Comparison of ENCODE assay signal across 7 mouse cellular contexts in the genomic region with DNA sequence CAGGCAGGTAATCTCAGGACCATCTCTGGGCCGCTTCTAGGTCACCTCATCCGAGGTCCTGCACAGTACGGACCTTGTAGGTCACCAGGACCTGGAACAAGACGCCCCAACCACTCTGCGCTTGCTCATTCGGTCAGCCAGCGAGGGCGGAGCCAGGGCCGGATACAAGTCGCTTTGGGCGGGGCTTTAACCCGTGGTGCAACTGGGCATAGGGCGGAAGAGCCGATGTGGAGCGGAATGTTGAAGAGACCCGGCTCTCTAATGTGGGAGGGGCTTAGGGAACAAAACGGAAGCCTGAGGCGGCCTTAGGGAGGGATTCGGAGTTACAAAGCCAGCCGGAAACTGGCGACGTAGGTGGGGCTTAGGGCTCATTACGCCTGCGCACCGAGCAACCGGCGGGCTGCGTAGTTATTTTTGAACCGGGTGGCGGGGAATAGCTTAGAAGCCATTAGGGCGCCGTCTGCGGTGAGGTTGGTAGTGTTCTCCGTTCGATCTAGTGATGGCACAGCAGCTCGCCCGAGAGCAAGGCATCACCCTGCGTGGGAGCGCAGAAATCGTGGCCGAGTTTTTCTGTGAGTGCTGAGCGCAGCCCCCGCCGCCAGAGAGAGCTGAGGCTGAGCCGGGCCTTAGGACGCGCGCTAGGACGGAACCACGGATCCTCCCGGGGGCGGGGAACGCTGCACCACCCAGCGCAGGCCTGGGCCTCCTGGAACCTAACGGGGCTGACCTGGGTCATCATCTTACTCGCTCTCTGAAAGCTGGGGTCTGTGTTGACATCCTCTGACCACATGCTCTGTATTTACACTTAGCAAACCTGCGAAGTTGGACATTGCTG. TPM values are rescaled to one million over a fixed set of nuclear protein-coding genes. Genes with fewer than 3 reads are reported as not detected.
A peak's percentile ranks its signal among the peaks of the same experiment; 100 is the strongest.
DNase-seq lines count a peak whose midpoint lies in the region; ATAC-seq lines count a peak whose summit lies in the region.

A gene (plus strand): TSS at position 363 of the 835 bp plus-strand sequence.

- peak within 1 kb of the TSS; percentile 81 for H3K9ac ChIP-seq in embryonic facial prominence, embryonic 11.5 days (replicated peaks; ENCODE audit: low read length)
- peak within 1 kb of the TSS; percentile 73 for H3K9ac ChIP-seq in midbrain, embryonic 13.5 days (replicated peaks)

- H3K4me2 ChIP-seq in embryonic facial prominence, embryonic 11.5 days (ENCODE audit: low read depth, low read length), result peak within 1 kb of the TSS; percentile 62
- H3K4me2 ChIP-seq in midbrain, embryonic 13.5 days (replicated peaks), result peak within 1 kb of the TSS; percentile 72

- H3K27me3 ChIP-seq in embryonic facial prominence, embryonic 11.5 days (ENCODE audit: control insufficient read depth, insufficient read depth, low read length), result no peaks in the 10 kb centered on the region
- no peaks in the 10 kb centered on the region for H3K27me3 ChIP-seq in limb, embryonic 10.5 days (ENCODE audit: low read depth, poor library complexity, severe bottlenecking)
- H3K27me3 ChIP-seq in midbrain, embryonic 13.5 days, result no peaks in the 10 kb centered on the region

- H3K36me3 ChIP-seq in embryonic facial prominence, embryonic 11.5 days (replicated peaks; ENCODE audit: control insufficient read depth, insufficient read depth, low read depth, low read length), result no peaks in the 10 kb centered on the region; the same call in 1 of the 2 replicates
- peaks cover 30% of the 10 kb centered on the region for H3K36me3 ChIP-seq in limb, embryonic 10.5 days
- H3K36me3 ChIP-seq in midbrain, embryonic 13.5 days, result peaks cover 6% of the 10 kb centered on the region; the same call in 1 of the 2 replicates

- no peaks in the 10 kb centered on the region for H3K9me3 ChIP-seq in embryonic facial prominence, embryonic 11.5 days (replicated peaks; ENCODE audit: control insufficient read depth, low read length)
- H3K9me3 ChIP-seq in limb, embryonic 10.5 days (replicated peaks), result no peaks in the 10 kb centered on the region
- H3K9me3 ChIP-seq in midbrain, embryonic 13.5 days, result no peaks in the 10 kb centered on the region

- peak; percentile 99 for ATAC-seq in embryonic facial prominence, embryonic 11.5 days (replicated peaks; ENCODE audit: insufficient number of reproducible peaks, low FRiP score, low TSS enrichment, low read depth)
- ATAC-seq in granulocyte monocyte progenitor cell, adult 5-6 weeks (replicated peaks; ENCODE audit: poor library complexity, severe bottlenecking), result peak; percentile 90
- ATAC-seq in midbrain, embryonic 13.5 days, result peak; percentile 99

- DNase-seq in adrenal gland, postnatal 14 days, result peak; percentile 99
- peak; percentile 99 for DNase-seq in embryonic facial prominence, embryonic 11.5 days (ENCODE audit: low spot score)
- peak; percentile 99 for DNase-seq in kidney, adult 11 months
- DNase-seq in limb, embryonic 10.5 days (ENCODE audit: low spot score), result peak; percentile 94
- peak; percentile 91 for DNase-seq in spleen, adult 12 weeks (ENCODE audit: low spot score)

- no peaks in the 10 kb centered on the region for H3K4me1 ChIP-seq in embryonic facial prominence, embryonic 11.5 days (ENCODE audit: control insufficient read depth, insufficient read depth, low read length)
- peaks cover 12% of the 10 kb centered on the region for H3K4me1 ChIP-seq in limb, embryonic 10.5 days
- peaks cover 17% of the 10 kb centered on the region for H3K4me1 ChIP-seq in midbrain, embryonic 13.5 days (replicated peaks)

- peak within 1 kb of the TSS; percentile 77 for H3K27ac ChIP-seq in embryonic facial prominence, embryonic 11.5 days (replicated peaks; ENCODE audit: low read depth, low read length)
- peak within 1 kb of the TSS; percentile 94 for H3K27ac ChIP-seq in limb, embryonic 10.5 days
- peak within 1 kb of the TSS; percentile 81 for H3K27ac ChIP-seq in midbrain, embryonic 13.5 days

- under 1% methylated on average over 57 of the region's 57 CpGs for WGBS in embryonic facial prominence, embryonic 11.5 days
- under 1% methylated on average over 57 of the region's 57 CpGs for WGBS in limb, embryonic 10.5 days
- WGBS in midbrain, embryonic 13.5 days, result under 1% methylated on average over 57 of the region's 57 CpGs

- H3K4me3 ChIP-seq in embryonic facial prominence, embryonic 11.5 days (ENCODE audit: low read depth, low read length), result peak within 1 kb of the TSS; percentile 63
- H3K4me3 ChIP-seq in limb, embryonic 10.5 days, result peak within 1 kb of the TSS; percentile 85
- H3K4me3 ChIP-seq in midbrain, embryonic 13.5 days (replicated peaks), result peak within 1 kb of the TSS; percentile 66

RNA-seq across cellular contexts. Expression of the gene that starts here (rescaled TPM):
- 17.2 and 17.3 TPM in 2 replicates for total RNA-seq in adrenal gland, postnatal 14 days (2021)
- 134 and 152 TPM in 2 replicates for polyA plus RNA-seq in embryonic facial prominence, embryonic 11.5 days (2014; fragmentation: Nextera tagmentation; extraction: Ambion mirVana)
- total RNA-seq in granulocyte monocyte progenitor cell, adult 5-6 weeks (2014; fragmentation: Nextera tagmentation), result 89.6 and 131 TPM in 2 replicates
- 142 and 148 TPM in 2 replicates for total RNA-seq in granulocyte monocyte progenitor cell, adult 5-6 weeks (2017)
- 146 and 153 TPM in 2 replicates for polyA plus RNA-seq in limb, embryonic 10.5 days (2016; fragmentation: Nextera tagmentation; extraction: Ambion mirVana)
- polyA plus RNA-seq in midbrain, embryonic 13.5 days (2015; fragmentation: Nextera tagmentation; extraction: Ambion mirVana), result 43.4 and 45.9 TPM in 2 replicates

Comparison
In these comparisons a context has a peak if more than half of its experiments do, and no peak if none do; other contexts are left out.
1. Peak in every context shown above with its lines: DNase-seq, ATAC-seq, H3K4me3 ChIP-seq and H3K27ac ChIP-seq.